Mouse (Mus musculus): ENCODE measurements at regions not wholly inside any gene's neighbourhood (a gene's known extent, or its start where the extent isn't known, plus 50 kb on each side); places are given as distances from the start of the nearest gene placed in this dataset.
A peak's percentile ranks its signal among the peaks of the same experiment; 100 is the strongest.

- DNase-seq (ENCODE audit: low read depth, low spot score): no peak
These were observed 539.2 kb downstream of the Gm19410 start for GRCm38 (mm10) chr8:36304809-36305208.

DNA sequence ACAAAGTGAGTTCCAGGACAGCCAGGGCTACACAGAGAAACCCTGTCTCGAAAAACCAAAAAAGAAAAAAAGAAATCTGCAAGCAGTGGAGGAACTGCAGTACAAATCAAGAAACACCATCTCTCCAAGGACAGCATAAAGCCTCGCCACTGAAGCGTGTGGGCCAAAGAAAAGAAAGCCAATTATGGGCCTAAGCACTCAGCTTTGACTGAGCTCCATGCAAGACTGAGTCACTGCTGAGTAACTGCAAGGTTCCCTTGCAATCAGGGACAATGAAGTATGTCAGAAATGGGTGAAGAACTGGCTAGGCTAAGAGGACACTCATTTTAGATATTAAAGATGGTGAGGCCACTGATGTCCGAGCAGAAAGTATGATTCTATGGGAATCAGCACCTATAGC is 540.7 kb downstream of the Gm19410 start:
- DNase-seq (ENCODE audit: low read depth, low spot score): no peak

- no peak for DNase-seq (ENCODE audit: low read depth, low spot score)
These were observed 541.9 kb downstream of the Gm19410 start for GRCm38 (mm10) chr8:36307496-36307895.

DNA sequence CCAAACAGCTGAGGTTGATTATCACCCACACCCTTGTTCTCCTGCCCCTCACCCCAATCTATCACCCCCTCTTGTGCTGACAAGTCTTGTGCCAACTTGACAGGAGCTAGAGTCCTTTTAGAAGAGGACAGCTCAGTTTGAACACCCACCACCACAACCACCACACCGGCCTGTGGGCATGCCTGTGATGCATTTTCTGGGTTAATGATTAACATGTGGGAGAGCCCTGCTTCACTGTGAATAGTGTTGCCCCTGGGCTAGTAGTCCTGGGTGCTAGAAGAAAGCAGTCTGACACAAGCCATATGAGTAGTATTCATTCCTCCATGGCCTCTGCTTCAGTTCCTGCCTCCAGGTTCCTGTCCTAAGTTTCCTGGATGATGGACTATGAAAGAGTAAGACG is 542.5 kb downstream of the Gm19410 start:
- DNase-seq (ENCODE audit: low read depth, low spot score): no peak

DNA sequence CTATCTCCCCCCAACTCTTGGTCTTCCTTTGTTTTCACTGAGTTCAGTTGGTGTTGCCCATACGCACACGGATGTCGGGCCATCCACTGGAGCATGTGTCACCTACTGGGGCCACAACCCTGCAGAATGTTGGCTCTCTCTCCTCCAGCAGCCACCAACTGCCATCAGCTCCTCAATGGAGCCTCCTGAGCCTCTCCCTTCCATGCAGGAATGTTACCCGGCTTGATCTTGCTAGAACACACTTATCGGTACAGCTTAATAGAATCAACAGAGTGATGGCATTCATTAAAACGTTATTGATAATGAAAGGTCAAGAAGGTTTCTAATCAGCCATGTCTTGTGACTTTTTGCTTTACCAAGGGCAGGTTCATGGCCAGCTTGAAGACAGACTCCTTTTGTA is 543.7 kb downstream of the Gm19410 start:
- no peak for DNase-seq (ENCODE audit: low read depth, low spot score)

- DNase-seq (ENCODE audit: low read depth, low spot score): no peak
These were observed 544.4 kb downstream of the Gm19410 start for GRCm38 (mm10) chr8:36309952-36310351.

GRCm38 (mm10) chr8:36311734-36312133 is 546.1 kb downstream of the Gm19410 start:
- DNase-seq (ENCODE audit: low read depth, low spot score): no peak

DNA sequence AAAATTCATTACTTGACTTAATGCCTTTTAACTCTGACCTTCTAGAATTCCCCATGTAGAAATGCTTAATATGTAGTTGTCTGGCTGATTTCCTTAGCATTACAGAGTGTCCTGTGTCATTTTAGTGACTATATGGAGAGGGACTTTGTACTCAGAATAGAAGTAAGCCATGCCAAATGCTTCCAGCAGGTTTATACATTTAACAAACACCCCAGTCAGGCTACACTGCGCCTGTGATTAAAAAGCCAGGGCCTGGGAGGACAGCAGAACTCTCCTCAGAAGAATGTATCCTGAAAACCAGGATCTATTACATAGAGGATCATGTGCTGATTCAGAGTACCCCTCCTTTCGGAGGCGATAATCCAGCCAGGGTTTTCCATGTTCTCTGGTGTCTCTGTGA is 547.4 kb downstream of the Gm19410 start:
- DNase-seq (ENCODE audit: low read depth, low spot score): no peak

DNA sequence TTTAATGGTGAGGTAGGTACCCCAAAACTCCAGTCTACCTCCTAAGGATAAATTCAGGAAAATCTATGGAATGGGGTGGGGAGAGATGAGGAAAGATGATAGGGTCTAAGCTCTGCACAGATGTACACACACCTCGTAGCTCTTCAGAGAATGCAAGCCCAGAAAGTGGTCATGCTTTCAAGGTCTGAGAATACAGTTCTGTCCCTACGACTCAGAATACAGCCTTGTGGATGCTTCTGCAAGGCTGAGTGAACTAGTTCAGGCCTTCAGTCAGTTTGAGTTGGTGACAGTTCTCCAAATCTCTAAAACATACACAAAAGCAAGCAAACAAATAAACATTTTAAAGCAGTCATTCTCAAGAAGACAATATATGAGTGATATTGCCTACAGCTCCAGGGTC is 552.8 kb downstream of the Gm19410 start:
- no peak for DNase-seq (ENCODE audit: low read depth, low spot score)

DNA sequence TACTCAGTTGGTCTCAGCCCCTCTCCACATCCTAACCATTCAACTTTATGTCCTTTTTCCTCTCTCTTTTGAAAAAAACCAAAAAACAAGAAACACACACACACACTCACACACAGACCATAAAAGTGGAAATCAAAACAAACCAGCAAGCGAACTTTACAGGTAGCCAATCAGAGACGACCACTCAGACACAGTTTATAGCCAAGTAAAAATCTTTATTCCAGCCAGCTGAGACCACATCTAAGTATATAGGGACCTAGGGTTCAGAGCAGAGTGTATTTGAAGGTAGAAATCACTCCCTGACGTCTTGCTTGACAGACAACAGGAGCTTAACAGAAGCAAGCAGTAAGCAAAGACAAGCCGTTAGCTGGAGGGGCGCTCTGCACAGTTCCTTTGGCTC is 553.3 kb downstream of the Gm19410 start:
- DNase-seq (ENCODE audit: low read depth, low spot score): no peak

GRCm38 (mm10) chr8:36319314-36319959 is 553.8 kb downstream of the Gm19410 start:
- DNase-seq (ENCODE audit: low read depth, low spot score): no peak

- DNase-seq (ENCODE audit: low read depth, low spot score): no peak
These were observed 556.5 kb downstream of the Gm19410 start for GRCm38 (mm10) chr8:36322125-36322524.

DNA sequence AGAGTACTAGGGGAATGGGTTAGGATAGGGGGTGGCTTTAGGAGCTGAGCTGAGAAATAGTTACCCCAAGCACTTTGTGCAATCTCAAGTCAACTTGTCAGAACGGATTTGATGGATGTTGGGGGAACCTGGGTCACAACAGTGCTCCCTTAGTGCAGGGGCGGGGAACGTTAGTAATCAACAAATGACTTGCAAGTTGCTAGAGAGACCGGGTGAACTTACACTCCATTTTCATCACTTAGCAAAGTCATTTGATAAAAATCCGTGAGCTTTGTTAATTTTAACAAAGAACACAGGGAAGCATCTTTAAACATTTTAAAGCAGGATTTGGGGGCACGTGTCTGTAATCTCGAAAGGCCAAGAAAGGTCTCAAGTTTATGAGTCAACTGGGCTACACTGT is 557.0 kb downstream of the Gm19410 start:
- no peak for DNase-seq (ENCODE audit: low read depth, low spot score)

DNA sequence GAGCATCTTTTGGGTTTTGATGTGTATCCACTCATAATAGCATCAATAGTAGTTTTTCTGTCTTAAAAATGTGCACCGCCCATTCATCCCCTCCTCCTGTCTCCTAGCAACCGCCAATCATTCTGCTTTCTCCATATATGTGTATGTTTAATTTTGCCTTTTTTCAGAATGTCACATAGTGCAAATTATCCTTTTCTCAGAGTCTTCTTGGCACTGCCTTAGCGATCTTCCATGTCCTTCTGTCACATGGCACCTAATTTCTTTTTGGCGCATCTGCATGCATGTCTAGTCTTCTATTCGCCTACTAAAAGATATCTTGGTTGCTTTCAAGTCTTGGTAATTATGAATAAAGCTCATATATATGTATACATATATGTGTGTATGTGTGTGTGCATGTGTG is 573.0 kb downstream of the Gm19410 start:
- DNase-seq (ENCODE audit: low read depth, low spot score): no peak

DNA sequence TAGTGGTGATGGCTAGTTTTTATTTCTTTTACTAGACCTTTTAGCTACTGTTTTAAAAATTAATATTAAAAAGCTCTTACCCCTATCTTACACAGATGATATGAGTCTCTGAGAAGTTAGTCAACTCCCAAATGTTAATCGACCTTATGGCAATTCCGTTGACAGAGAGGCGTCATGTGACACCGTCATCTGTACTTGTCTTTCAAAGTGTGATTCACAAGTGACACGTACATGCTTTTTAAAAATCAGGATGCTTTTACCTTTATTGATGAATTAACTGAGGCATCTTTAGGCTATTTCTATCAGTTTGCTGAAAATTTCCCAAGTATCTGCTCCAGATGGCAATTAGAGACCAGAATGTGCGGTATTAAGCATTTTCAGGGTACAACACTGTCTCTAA is 573.9 kb downstream of the Gm19410 start:
- no peak for DNase-seq (ENCODE audit: low read depth, low spot score)

GRCm38 (mm10) chr8:36340454-36340853 is 574.9 kb downstream of the Gm19410 start:
- DNase-seq (ENCODE audit: low read depth, low spot score): no peak

DNA sequence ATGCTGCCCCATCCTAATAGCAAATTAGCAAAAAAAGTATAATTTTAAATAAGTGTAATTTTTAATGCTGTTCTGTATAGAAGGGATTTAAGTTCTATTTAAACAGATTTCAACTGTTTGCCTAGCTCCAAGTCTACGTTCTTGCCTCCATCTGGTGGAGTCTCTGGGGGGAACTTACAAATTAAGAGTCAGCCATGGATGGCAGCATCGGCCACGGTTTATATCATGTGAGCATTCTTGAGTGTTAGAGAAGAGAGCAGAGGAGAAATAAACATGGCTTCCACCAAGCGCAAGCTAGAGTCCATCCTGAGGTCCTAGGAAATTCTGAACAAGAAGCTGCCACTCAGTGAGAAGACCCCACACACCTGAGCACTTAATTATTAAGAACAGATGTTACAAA is 576.4 kb downstream of the Gm19410 start:
- no peak for DNase-seq (ENCODE audit: low read depth, low spot score)

DNA sequence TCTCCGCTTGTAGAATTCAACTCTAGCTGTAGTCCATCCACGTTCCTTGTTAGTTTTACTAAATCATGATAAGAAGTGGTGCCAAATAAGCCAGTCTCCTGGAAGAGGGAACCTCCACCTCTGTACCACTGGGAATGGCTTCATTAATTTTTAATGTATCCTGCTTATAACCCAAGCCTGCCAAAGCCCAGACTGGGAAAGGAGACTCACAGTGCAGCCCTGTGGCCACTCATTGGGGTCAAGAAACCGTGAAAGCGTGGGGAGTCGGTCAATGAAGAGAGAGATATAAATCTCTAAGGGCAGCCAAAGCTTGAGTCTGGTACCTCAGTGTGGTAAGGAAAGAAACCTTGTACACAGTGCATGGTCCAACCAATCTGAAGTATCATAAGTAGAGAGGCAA is 577.1 kb downstream of the Gm19410 start:
- no peak for DNase-seq (ENCODE audit: low read depth, low spot score)

DNA sequence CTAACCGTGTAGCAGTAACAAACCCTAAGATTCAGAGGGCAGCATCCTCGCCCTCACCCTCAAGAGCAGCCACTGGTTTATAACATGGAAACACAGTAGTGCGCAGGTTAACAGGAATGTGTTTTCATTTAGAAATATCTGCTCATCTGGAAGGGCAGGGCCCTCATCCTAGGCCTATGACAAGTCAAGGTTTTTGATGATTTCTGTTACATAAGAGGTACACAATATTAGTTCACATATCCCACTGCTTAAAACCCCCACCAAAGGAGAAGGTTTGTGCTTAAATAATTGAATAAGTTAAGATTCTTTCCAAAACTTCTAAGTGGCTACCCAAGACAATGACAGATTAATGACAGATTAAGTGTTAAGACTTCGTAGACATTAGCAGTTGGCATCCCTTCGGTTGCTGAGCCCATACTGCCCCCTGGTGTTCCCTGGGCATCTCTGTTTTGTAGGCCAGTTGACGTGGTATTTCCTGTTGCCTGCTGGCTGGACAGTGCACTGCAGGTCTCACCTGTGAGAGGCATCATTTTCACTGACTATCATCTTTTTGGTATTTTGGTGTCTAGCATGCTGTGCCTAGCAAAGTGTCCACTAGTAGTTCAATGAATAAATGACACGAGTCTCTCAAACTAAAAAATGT is 581.2 kb downstream of the Gm19410 start:
- DNase-seq (ENCODE audit: low read depth, low spot score): peak; percentile 58

- no peak for DNase-seq (ENCODE audit: low read depth, low spot score)
These were observed 582.5 kb downstream of the Gm19410 start for GRCm38 (mm10) chr8:36348067-36348466.

GRCm38 (mm10) chr8:36354926-36355325 is 589.3 kb downstream of the Gm19410 start:
- DNase-seq (ENCODE audit: low read depth, low spot score): no peak

DNA sequence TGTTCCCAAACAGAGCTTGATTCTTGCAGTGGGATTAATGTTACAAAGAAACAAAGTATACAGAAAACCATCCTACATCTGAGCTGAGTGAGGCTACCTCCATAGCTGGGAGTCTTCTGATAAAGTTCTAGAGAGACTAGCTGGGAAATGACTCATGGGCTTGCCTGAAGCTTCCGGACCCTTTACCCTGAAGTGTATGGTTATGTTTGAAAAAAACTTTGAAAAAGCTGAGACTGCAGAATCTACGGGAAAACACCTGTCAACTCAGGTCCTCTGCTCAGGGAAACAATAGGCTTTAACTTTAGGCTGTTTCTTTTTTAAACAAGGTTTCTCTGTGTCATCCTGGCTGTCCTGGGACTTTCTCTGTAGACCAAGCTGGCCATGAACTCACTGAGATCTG is 593.4 kb downstream of the Gm19410 start:
- DNase-seq (ENCODE audit: low read depth, low spot score): no peak

DNA sequence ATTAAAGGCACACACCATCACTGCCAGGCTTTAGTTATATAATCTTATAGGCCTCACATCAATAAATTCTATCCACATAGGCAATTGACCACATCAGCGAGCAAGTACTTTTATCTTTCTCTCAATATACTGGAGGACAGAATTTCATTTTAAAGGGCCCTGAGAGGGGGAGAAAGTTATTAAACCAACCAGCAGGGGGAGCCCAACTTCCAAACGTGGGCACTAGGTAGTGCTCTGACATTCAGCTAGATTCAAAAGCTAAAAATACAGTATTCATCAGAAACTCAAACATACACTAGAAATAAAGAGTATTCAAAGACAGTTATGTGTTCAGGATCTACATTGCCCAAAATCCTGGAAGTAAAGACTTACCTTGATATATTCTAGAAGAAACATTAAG is 595.7 kb downstream of the Gm19410 start:
- peak; percentile 14 for DNase-seq (ENCODE audit: low read depth, low spot score)

GRCm38 (mm10) chr8:36361818-36362217 is 596.2 kb downstream of the Gm19410 start:
- DNase-seq (ENCODE audit: low read depth, low spot score): no peak

Data from WW6 (cell line).